Mouse (Mus musculus) left cerebral cortex, adult 9 months (tissue): ENCODE data around the gene Cachd1.

Experiments
- DNase-seq, 2 experiments: peaks; one replicate each; pipeline ENCODE4 v3.0.0; 2022; ENCODE audit warnings: low spot score in 2 of 2

Gene Cachd1

GRCm38 (mm10) chr4:100790176-100790575, 13.7 kb downstream of the Cachd1 start:
- no peak for DNase-seq

- DNase-seq: no peak
Measured at GRCm38 (mm10) chr4:100793147-100793546, 16.7 kb downstream of the Cachd1 start.

- DNase-seq: no peak
Measured at GRCm38 (mm10) chr4:100795523-100795922, 19.0 kb downstream of the Cachd1 start.

- no peak for DNase-seq
Measured at GRCm38 (mm10) chr4:100800730-100801442, 24.4 kb downstream of the Cachd1 start.

GRCm38 (mm10) chr4:100801443-100801786, 24.9 kb downstream of the Cachd1 start:
- DNase-seq: no peak

- no peak for DNase-seq
Measured at GRCm38 (mm10) chr4:100811057-100811695, 34.7 kb downstream of the Cachd1 start.

DNA sequence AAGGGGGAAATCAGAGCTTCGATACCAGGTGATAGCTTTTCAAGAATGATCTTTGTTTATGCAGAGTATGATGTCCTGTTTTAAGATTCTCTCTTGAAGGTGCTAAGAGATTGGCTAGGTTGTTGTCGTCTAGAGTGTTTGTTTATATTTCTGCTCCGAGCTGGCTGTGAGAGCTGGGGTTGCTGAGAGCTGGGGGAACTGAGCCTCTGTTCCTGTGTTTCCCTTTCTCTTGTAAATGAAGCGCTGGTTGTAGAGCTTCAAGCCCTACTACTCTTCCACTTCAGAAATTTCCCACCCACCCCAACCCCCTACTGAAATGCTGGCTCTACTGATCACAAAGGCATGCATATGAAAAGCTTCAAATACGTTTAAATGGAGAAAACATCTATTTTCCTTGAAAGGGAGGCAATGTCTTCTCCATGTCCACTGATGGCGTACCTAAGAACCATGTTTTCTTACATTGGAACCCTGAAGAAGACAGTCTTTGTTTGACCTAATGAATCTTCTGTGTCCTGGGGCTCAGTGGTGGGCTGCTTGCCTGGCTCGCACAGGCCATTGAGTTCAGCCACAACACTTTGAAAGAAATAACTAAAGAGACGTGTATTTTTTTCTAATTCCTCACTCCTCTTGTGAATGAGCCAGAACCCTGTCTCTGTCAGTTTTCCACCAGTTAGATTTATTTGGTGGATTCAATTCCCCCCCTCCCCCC, 35.5 kb downstream of the Cachd1 start:
- no peak for DNase-seq

GRCm38 (mm10) chr4:100813767-100814461, 37.4 kb downstream of the Cachd1 start:
- no peak for DNase-seq

DNA sequence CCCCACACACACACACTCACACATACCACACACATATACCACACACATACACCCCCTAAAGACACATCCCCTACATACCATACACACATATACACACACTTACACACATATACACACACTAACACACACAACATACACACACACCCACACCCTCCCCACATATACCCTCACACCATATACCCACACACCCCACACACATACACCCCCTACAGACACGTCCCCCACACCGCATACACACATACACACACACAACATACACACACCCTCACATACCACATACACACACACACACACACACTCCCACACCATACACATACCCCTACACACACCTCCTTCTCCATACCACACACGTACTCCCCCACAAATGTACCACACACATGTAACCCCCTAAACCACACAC, 42.8 kb downstream of the Cachd1 start:
- no peak for DNase-seq

DNA sequence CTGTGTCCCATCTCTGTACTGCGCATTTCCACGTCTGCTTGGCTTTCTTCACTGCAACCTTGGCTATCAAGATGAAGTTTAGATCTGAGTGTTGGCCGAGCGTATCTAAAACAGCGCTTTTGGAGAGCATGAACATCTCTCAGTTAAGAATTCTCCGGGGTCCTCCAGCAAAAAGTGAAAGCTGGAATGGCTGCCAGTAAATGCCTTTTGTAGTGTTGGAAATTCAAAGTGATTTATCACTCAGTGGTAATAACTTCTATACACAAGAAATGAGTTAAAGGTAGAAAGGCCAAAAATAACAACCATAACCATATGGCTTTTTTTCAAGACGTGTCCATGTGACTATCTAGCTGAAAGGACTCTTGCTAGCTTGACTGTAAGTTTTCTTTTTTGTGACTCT, 46.1 kb downstream of the Cachd1 start:
- DNase-seq: no peak

DNA sequence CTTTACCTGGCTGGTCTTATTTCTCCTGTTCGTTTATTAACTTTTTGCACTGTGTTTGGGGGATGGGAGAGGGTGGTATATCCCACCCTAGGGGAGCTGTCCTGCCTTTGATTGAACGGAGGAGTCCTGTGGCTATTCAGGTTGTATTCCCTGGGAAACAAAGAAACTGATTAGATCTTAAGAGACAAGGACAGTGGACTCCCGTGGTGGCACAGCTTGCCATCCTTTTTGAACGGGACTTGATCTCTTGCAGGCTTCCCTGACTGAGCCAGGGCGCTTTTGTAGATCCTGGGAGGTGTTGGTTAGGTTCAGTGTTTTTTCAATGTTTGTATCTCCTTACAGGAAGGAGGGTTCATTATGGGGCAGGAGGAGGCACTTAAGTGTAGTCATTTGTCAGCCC, 50.9 kb downstream of the Cachd1 start:
- DNase-seq: no peak

GRCm38 (mm10) chr4:100828737-100829136, 52.3 kb downstream of the Cachd1 start:
- DNase-seq: no peak

DNA sequence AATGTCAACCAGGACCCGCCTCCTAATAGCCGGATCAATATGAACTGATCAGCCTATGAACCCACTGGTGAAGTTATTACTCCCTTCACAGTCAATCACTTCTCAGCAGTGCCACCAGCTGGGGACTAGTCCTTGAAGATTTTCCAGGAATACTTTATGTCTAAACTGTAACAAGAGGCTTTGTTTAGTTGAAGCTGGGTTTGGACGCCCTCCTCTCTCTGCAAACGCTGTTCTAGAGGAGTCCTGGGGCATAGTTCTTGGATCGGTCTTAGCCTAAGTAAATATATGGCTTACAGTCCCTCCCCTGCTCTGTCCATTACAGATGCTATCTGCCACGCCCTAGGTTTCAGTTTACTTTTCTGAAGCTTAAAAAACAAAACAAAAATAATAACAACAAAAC, 60.7 kb downstream of the Cachd1 start:
- no peak for DNase-seq

- no peak for DNase-seq
Measured at GRCm38 (mm10) chr4:100842629-100843028, 66.2 kb downstream of the Cachd1 start.

GRCm38 (mm10) chr4:100843119-100843518, 66.6 kb downstream of the Cachd1 start:
- DNase-seq: no peak

- DNase-seq: no peak
Measured at GRCm38 (mm10) chr4:100850846-100851495, 74.5 kb downstream of the Cachd1 start.

DNA sequence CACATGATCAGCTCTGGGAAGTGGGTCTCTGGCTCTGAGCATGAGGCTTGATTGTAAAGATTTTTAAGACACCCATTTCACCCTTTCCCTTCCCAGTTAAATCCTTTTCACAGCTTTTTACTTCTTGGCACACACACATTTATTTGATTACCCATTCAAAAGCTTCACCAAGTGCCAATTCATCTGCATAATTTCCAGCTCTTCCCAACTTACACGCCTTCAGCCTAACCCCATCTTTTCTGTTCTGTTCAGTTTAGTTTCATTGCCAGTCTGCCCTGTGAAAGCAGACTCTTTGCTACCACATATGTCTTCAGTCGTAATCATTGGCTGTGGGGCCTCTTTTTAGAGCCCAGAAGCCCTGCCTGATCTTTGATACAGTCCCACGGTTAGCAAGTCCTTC, 76.0 kb downstream of the Cachd1 start:
- no peak for DNase-seq

DNA sequence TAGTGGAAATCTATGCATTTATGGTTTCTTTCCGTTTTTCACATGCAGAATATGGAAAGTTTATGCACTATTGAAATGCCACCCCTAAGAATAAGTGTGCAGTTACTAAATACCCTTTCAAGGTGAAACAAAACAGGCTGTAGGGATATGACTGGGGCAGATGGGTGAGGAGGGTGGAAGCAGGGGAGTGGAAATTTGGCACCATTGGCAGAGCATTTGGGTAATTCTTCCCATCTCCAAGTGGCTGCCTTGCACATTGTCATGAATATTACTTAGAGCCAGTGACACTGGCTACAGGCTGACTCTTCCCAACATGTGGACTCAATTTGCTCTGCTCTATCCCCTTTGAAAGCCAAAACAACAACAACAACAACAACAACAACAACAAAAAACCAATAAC, 77.0 kb downstream of the Cachd1 start:
- DNase-seq: no peak

DNA sequence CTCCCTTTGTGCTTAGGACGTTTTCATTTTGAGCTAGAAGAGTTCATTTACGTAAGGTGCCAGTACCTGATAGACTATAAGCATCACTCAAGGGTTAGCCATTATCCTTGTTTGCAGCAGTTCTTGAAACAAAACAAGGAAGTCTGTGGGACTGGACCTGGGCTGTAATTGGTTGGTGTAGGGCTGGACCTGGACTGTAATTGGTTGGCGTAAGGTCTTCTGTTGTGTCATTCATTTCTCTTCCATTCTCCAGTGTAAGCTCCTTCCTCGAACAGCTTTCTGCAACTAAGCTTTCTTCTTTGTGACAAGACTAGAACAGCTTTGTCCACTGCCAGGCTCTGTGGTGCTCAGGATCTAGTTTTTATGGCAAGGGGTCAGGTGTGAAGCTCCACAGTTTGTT, 78.9 kb downstream of the Cachd1 start:
- DNase-seq: no peak

- no peak for DNase-seq
Measured at GRCm38 (mm10) chr4:100857411-100857869, 81.0 kb downstream of the Cachd1 start.

- DNase-seq: no peak
Measured at GRCm38 (mm10) chr4:100863861-100864428, 87.5 kb downstream of the Cachd1 start.
